Mouse (Mus musculus) macrophage (primary cell): ENCODE measurements around the gene Ackr1. TPM values are rescaled to one million over a fixed set of nuclear protein-coding genes. Genes with fewer than 3 reads are reported as not detected.

ENCODE experiments used
- H3K27ac ChIP-seq: fragments of 350-480 bp; formaldehyde crosslinking; 2 replicates; pipeline ENCODE4 v1.9.0; 2021
- H3K36me3 ChIP-seq: fragments of 350-480 bp; formaldehyde crosslinking; 2 replicates; pipeline ENCODE4 v1.9.0; 2021; ENCODE audit errors: inconsistent target
- H3K4me3 ChIP-seq: fragments of 350-480 bp; formaldehyde crosslinking; 2 replicates; pipeline ENCODE4 v1.9.0; 2021; ENCODE audit errors: inconsistent target
- H3K79me2 ChIP-seq: fragments of 350-480 bp; formaldehyde crosslinking; 2 replicates; pipeline ENCODE4 v1.9.0; 2021; ENCODE audit errors: inconsistent target
- WGBS: methylation state at CpG from one replicate; pipeline ENCODE4 v1.1.7; 2026; ENCODE audit warnings: inconsistent platforms; ENCODE audit not compliant: missing documents; 5-methylcytosine and 5-hydroxymethylcytosine counted together
- polyA plus RNA-seq: library from polyadenylated mRNA; stranded (reverse); fragments of 250-400 nt; gene quantifications from 3 replicates; pipeline ENCODE4 v1.2.4, GENCODE M21; 2018; ENCODE audit warnings: inconsistent platforms
- total RNA-seq, 78 experiments: library from RNA; depleted of rRNA; stranded (reverse); fragments of 250-400 nt; gene quantifications; 1 replicate in 9 of 78; 2 replicates in 24 of 78; 3 replicates in 43 of 78; 4 replicates in 2 of 78; pipeline ENCODE4 v1.2.4; 2018; ENCODE audit warnings: inconsistent platforms in 56 of 78

Ackr1 gene
- total RNA-seq (2018; cell fraction: chromatin; rRNA removed), result not detected
- total RNA-seq (2018; cell fraction: cytosol; rRNA removed), result not detected
- total RNA-seq (2018; cell fraction: nucleus; rRNA removed), result not detected
- not detected in 3 replicates for polyA plus RNA-seq

DNA sequence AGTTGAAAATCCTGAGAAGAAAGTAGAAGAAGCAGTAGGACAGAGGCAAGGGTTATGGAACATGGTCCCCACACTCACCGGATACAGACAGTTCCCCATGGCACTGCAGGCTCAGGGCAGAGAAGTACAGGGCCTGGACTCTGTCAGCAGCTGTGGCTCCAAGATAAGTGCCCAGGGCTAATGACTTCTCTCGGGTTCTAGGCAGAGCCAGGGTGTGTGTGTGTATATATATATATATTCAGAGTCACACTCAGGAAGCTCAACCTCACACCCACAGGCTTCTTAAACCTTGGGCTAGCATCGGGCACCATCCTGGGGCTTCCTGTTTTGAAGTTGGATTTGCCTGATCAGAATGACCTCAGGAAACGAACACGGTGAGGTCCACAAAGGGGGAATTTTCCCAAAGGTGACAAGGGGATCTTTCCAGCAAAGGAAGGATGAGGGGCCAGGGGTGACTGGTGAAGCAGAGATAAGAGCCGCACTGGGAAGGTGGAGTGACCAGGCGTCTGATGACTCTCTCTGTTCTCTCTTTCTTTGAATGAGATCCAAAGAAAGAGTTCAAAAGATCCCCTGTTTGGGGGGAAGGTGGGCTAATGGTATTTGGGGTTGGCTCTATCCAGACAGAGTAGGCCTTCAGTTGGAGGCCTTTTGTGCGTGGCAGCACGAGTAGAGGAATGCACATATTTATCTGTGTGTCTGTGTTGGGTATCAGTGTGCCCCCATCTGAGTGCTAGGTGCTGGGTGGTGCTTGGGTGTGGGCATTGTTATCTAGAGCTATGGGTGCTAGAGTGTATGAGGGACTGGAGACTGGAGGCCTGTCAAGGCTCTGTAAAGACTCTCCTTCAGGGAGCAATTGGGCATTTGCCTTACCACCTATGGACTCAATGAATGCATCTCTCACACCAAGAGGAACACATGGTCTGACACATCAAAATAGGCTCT is at the start of gene Ackr1:
TSS of gene Ackr1 (minus strand) at position 439 of the 942 bp plus-strand sequence.
- WGBS, result 44% methylated on average over 9 of the region's 9 CpGs
- Histone ChIP-seq H3K27ac (no peak within 1 kb of the TSS), H3K36me3 (no peaks in the 10 kb centered on the region), H3K79me2 (no peaks in the 10 kb centered on the region), H3K4me3 (no peak within 1 kb of the TSS)

- 94% methylated on average over 6 of the region's 6 CpGs for WGBS
- Histone ChIP-seq H3K79me2 (no peaks in the 10 kb centered on the region), H3K36me3 (no peaks in the 10 kb centered on the region), H3K27ac (no peak overlapping the region), H3K4me3 (no peak overlapping the region)
These were observed 47.9 kb upstream of the Ackr1 start for GRCm38 (mm10) chr1:173381436-173381835.

GRCm38 (mm10) chr1:173377380-173378112 is 44.0 kb upstream of the Ackr1 start:
- 26% methylated on average over 13 of the region's 13 CpGs for WGBS

GRCm38 (mm10) chr1:173374020-173374419 is 40.5 kb upstream of the Ackr1 start:
- WGBS, result 3% methylated on average over 7 of the region's 7 CpGs
- H3K79me2 ChIP-seq, result no peaks in the 10 kb centered on the region
- no peak overlapping the region for H3K4me3 ChIP-seq
- H3K36me3 ChIP-seq, result no peaks in the 10 kb centered on the region
- H3K27ac ChIP-seq, result no peak overlapping the region

More at GRCm38 (mm10) chr1:173377380-173378112, 44.0 kb upstream of the Ackr1 start:
- no peak overlapping the region for H3K4me3 ChIP-seq
- no peak overlapping the region for H3K27ac ChIP-seq
- H3K79me2 ChIP-seq, result no peaks in the 10 kb centered on the region
- H3K36me3 ChIP-seq, result no peaks in the 10 kb centered on the region

DNA sequence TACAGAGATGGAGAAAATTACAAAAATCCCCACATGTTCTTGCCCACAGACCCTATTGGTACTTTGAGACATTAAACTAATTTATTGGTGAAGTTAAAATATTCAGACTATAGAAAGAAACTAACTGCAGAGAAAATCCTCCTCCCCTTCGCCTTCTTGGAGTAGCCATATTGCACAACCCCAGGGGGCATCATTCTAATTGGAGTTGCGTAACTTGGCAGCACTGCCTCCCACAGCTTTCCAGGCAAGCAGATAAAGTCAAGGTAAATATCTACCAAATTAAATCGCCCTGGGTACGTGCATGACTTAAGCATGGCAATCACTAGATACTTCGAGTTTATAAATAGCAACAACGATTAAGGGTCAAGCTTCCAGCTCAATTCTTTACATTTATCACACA is 38.0 kb upstream of the Ackr1 start:
- Histone ChIP-seq H3K4me3 (no peak overlapping the region), H3K36me3 (no peaks in the 10 kb centered on the region), H3K79me2 (no peaks in the 10 kb centered on the region), H3K27ac (no peak overlapping the region)
- WGBS, result 75% methylated on average over 6 of the region's 6 CpGs

DNA sequence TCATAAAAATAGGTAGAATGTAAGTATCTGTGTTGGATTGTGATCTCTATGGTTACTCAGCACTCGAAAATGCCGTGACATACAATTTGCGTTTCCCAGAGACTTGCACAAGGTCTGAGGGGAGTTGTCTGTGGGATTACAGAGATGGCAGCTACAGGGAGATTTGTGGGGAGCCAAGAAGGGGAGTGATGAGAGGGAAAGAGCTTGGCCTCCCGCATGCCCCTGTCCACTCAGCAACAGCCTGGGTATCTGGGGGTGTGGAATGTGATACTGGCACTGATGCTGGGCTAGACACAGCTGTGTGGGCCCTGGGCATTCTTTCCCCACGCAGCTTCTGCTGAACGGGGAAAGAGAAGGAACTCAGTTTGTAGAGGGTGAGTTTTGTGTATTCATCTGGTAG is 36.9 kb upstream of the Ackr1 start:
- no peak overlapping the region for H3K27ac ChIP-seq
- no peaks in the 10 kb centered on the region for H3K36me3 ChIP-seq
- no peak overlapping the region for H3K4me3 ChIP-seq
- no peaks in the 10 kb centered on the region for H3K79me2 ChIP-seq
- 82% methylated on average over 6 of the region's 6 CpGs for WGBS

DNA sequence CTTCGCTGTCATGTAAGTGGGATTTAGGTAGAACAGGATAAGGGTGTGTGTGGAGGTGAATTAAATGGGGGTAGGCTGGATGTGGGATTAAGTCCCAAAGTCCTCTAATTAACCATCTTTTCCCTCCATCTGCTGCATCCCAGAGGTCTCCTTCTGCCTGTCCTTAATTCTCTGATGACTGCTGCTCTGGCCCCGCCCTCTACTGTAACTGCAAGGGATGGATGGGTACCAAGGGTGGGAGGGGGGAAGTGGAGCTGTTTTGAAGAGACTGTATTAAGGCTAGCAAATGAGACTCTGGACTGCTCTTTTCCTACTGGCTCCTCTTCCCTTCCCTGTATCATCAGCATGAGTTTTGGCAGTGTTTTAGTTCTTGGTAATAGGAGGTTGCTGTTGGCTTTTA is 36.1 kb upstream of the Ackr1 start:
- no peaks in the 10 kb centered on the region for H3K36me3 ChIP-seq
- WGBS, result 56% methylated on average over 2 of the region's 2 CpGs

GRCm38 (mm10) chr1:173367356-173368046 is 34.0 kb upstream of the Ackr1 start, which contains the start of gene Cadm3:
Gene Cadm3, minus strand, starts transcription at chr1:173367695.
- no peaks in the 10 kb centered on the region for H3K36me3 ChIP-seq
- H3K4me3 ChIP-seq, result no peak within 1 kb of the TSS
- no peak within 1 kb of the TSS for H3K27ac ChIP-seq
- 4% methylated on average over 43 of the region's 46 CpGs for WGBS
- H3K79me2 ChIP-seq, result no peaks in the 10 kb centered on the region

More for the DNA sequence above, 36.1 kb upstream of the Ackr1 start:
- Histone ChIP-seq H3K4me3 (no peak overlapping the region), H3K79me2 (no peaks in the 10 kb centered on the region), H3K27ac (no peak overlapping the region)

- WGBS, result under 1% methylated on average over 31 of the region's 31 CpGs
- no peak overlapping the region for H3K4me3 ChIP-seq
These were observed 33.3 kb upstream of the Ackr1 start for GRCm38 (mm10) chr1:173366701-173367355.

DNA sequence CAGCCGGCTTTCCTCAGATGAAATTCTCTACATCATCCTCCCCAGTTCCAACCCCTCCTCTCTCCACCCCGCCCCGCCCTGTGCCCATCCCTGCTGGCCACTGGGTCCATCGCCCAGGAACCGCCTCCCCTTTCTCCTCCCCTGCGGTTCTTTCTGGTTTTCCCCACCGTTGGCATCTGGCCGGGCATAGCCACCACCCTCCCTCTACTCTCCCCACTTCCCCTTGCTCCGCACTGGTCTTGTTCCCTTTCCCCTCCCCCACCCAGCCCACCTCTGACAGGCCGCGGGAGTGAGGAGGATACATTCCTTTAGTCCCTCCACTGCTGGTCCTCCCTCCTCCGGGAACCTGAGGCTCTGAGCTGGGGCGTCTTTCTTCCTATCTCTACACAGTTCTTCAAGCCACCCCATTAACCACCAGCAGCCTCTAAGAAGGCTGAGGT is 32.4 kb upstream of the Ackr1 start:
- no peak overlapping the region for H3K27ac ChIP-seq
- no peak overlapping the region for H3K4me3 ChIP-seq
- H3K79me2 ChIP-seq, result no peaks in the 10 kb centered on the region
- 2% methylated on average over 13 of the region's 13 CpGs for WGBS
- no peaks in the 10 kb centered on the region for H3K36me3 ChIP-seq

More at GRCm38 (mm10) chr1:173366701-173367355, 33.3 kb upstream of the Ackr1 start:
- H3K36me3 ChIP-seq, result no peaks in the 10 kb centered on the region
- no peak overlapping the region for H3K27ac ChIP-seq
- no peaks in the 10 kb centered on the region for H3K79me2 ChIP-seq

DNA sequence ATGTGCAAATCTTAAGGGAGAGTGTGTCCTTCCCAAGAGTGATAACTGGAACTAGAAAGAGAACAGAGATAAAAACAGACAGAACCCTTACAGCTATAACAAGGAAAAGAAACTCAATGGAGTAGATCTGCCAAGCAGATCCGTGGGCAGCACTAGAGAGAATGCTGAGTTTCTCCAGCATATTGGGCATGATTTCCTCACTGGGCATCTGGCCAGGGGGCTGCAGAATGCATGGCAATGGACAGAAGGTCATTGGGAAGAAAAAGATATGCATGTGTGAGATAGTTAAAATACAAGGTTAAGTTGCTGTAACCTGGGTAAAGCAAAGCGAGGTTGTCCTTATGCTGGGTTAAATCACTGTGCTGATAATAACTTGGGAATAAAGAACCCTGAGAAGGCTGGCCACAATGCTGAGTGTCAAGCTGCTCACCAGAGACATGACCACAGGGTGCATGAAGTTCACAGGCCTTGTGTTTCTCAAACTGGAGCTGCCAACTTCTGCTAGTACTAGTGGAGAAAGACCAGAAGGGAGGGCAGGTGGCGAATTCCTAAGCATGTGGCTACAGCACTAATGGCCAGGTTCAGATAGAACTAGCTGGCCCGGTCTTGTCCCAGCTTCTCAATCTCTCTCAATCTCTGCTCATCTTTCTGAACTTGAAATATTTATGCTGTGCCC is 30.7 kb upstream of the Ackr1 start:
- 96% methylated on average over 4 of the region's 4 CpGs for WGBS
- Histone ChIP-seq H3K4me3 (no peak overlapping the region), H3K36me3 (no peaks in the 10 kb centered on the region), H3K79me2 (no peaks in the 10 kb centered on the region), H3K27ac (no peak overlapping the region)

- Histone ChIP-seq H3K27ac (no peak overlapping the region), H3K79me2 (no peaks in the 10 kb centered on the region), H3K4me3 (no peak overlapping the region), H3K36me3 (no peaks in the 10 kb centered on the region)
- 84% methylated on average over 2 of the region's 2 CpGs for WGBS
These were observed 29.9 kb upstream of the Ackr1 start for GRCm38 (mm10) chr1:173363436-173363835.

DNA sequence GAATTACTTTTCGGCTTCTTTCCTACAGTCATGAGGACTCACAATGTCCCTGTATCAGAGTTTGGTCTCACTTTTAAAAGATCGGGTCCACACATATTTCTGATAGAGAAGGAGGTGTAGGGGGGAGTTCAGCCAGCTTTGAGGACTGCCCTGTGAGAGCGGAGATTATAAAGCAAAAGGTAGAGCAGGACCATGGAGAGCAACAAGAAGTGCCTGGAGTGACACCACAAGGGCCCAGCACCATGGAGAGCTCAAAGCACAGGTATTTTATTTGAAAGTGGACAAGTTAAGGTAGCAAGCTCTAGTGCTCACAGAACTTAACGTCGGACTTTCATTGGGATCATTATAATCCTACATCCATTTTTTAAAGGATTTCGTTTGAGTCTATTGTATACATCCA is 28.1 kb upstream of the Ackr1 start:
- 21% methylated on average over 6 of the region's 6 CpGs for WGBS
- no peaks in the 10 kb centered on the region for H3K36me3 ChIP-seq

More for the DNA sequence above, 28.1 kb upstream of the Ackr1 start:
- no peak overlapping the region for H3K27ac ChIP-seq
- H3K4me3 ChIP-seq, result no peak overlapping the region
- no peaks in the 10 kb centered on the region for H3K79me2 ChIP-seq
